Mouse (Mus musculus): ENCODE data around the gene Exoc2.

- no peak for TF ChIP-seq EP300 (IDR thresholded peaks at IDR 0.05)
- TF ChIP-seq CTCF (IDR thresholded peaks at IDR 0.05): no peak
Observed at GRCm38 (mm10) chr13:30880310-30880709, 93.6 kb downstream of the Exoc2 start.
